In genomic region chr8:111642939-111643263, GRCm38 (mm10) we compare ENCODE assay signal across 8 mouse cellular contexts. TPM values are rescaled to one million over a fixed set of nuclear protein-coding genes. Genes with fewer than 3 reads are reported as not detected.
DNase-seq lines count a peak whose midpoint lies in the region; ATAC-seq and TF ChIP-seq lines count a peak whose summit lies in the region.

No protein-coding gene starts in this region.

- peaks cover 12% of the 10 kb centered on the region for H3K4me1 ChIP-seq in embryonic facial prominence, embryonic 13.5 days
- H3K4me1 ChIP-seq in intestine, postnatal 0 days (replicated peaks; ENCODE audit: control insufficient read depth, insufficient read depth, low read length) = no peaks in the 10 kb centered on the region
- H3K4me1 ChIP-seq in neural tube, embryonic 12.5 days = peaks cover 8% of the 10 kb centered on the region; the same call in 1 of the 2 replicates

- no peaks in the 10 kb centered on the region for H3K36me3 ChIP-seq in embryonic facial prominence, embryonic 13.5 days
- no peaks in the 10 kb centered on the region for H3K36me3 ChIP-seq in intestine, postnatal 0 days (ENCODE audit: control insufficient read depth, insufficient read depth)
- H3K36me3 ChIP-seq in neural tube, embryonic 12.5 days = no peaks in the 10 kb centered on the region

- peak overlapping the region; percentile 67 for H3K4me2 ChIP-seq in embryonic facial prominence, embryonic 13.5 days
- H3K4me2 ChIP-seq in intestine, postnatal 0 days (replicated peaks; ENCODE audit: low read depth) = peak overlapping the region; percentile 91
- peak overlapping the region; percentile 57 for H3K4me2 ChIP-seq in neural tube, embryonic 12.5 days (replicated peaks)

- H3K27ac ChIP-seq in layer of hippocampus, adult 2 months = peak overlapping the region; percentile 91
- peak overlapping the region; percentile 96 for H3K27ac ChIP-seq in embryonic facial prominence, embryonic 13.5 days
- peak overlapping the region; percentile 98 for H3K27ac ChIP-seq in intestine, postnatal 0 days (ENCODE audit: low read depth, low read length)
- no peak overlapping the region for H3K27ac ChIP-seq in neural tube, embryonic 12.5 days

- intact Hi-C loops in gastrocnemius, postnatal 36 days (cut with DNase I) = no loop called here

- H3K9me3 ChIP-seq in embryonic facial prominence, embryonic 13.5 days = no peaks in the 10 kb centered on the region
- H3K9me3 ChIP-seq in intestine, postnatal 0 days (ENCODE audit: control insufficient read depth) = no peaks in the 10 kb centered on the region
- no peaks in the 10 kb centered on the region for H3K9me3 ChIP-seq in neural tube, embryonic 12.5 days

- no peak for TF ChIP-seq CTCF in layer of hippocampus, adult 2 months (conservative IDR thresholded peaks at IDR 0.05)
- no peak for TF ChIP-seq CTCF in intestine, postnatal 0 days (IDR thresholded peaks at IDR 0.05; ENCODE audit: low read depth)

- DNase-seq in layer of hippocampus, adult 2 months (ENCODE audit: low spot score in 2 of 2) = no peak
- no peak for DNase-seq in layer of hippocampus, postnatal 25 days (ENCODE audit: extremely low spot score in 1 of 2, low spot score in 1 of 2)
- no peak for DNase-seq in gastrocnemius, postnatal 36 days
- DNase-seq in thymus, postnatal 25 days = no peak
- DNase-seq in right cerebral cortex, postnatal 25 days = no peak

- no peak for ATAC-seq in embryonic facial prominence, embryonic 13.5 days (ENCODE audit: insufficient number of reproducible peaks, insufficient read depth, low FRiP score, low TSS enrichment, low read depth)
- ATAC-seq in intestine, postnatal 0 days = peak; percentile 38
- peak; percentile 39 for ATAC-seq in neural tube, embryonic 12.5 days (ENCODE audit: low FRiP score, low read depth)

- H3K9ac ChIP-seq in embryonic facial prominence, embryonic 13.5 days = peak overlapping the region; percentile 90
- peak overlapping the region; percentile 92 for H3K9ac ChIP-seq in intestine, postnatal 0 days (ENCODE audit: low read depth, low read length)
- 0 out of 2 replicates have a peak overlapping the region, but pooled peaks have one; percentile 30 for H3K9ac ChIP-seq in neural tube, embryonic 12.5 days

- no peaks in the 10 kb centered on the region for H3K27me3 ChIP-seq in embryonic facial prominence, embryonic 13.5 days
- no peaks in the 10 kb centered on the region for H3K27me3 ChIP-seq in intestine, postnatal 0 days (replicated peaks; ENCODE audit: control insufficient read depth, insufficient read depth, low read length)
- no peaks in the 10 kb centered on the region for H3K27me3 ChIP-seq in neural tube, embryonic 12.5 days (replicated peaks)

- WGBS in embryonic facial prominence, embryonic 13.5 days = 6% methylated on average over 5 of the region's 5 CpGs
- 8% methylated on average over 5 of the region's 5 CpGs for WGBS in intestine, postnatal 0 days
- WGBS in neural tube, embryonic 12.5 days = 15% methylated on average over 5 of the region's 5 CpGs

- H3K4me3 ChIP-seq in layer of hippocampus, adult 2 months = peak overlapping the region; percentile 99
- H3K4me3 ChIP-seq in embryonic facial prominence, embryonic 13.5 days = peak overlapping the region; percentile 82
- peak overlapping the region; percentile 87 for H3K4me3 ChIP-seq in intestine, postnatal 0 days (ENCODE audit: low read depth, low read length)
- H3K4me3 ChIP-seq in neural tube, embryonic 12.5 days = peak overlapping the region; percentile 74

RNA-seq across cellular contexts. Expression of gene Zfp1, which starts 0.3 kb away (rescaled TPM):
- 10 to 100 TPM; 24.0 to 25.1 TPM for total RNA-seq in layer of hippocampus, adult 2 months (2021)
- total RNA-seq in layer of hippocampus, postnatal 25 days (2021) = 10 to 100 TPM; 19.4 to 22.3 TPM
- 29.6 and 30.2 TPM in 2 replicates for polyA plus RNA-seq in embryonic facial prominence, embryonic 13.5 days (2015; fragmentation: Nextera tagmentation; extraction: Ambion mirVana)
- 6.9 and 7.8 TPM in 2 replicates for polyA plus RNA-seq in intestine, postnatal 0 days (2015; fragmentation: Nextera tagmentation; extraction: Ambion mirVana)
- 22.0 and 25.4 TPM in 2 replicates for polyA plus RNA-seq in neural tube, embryonic 12.5 days (2016; fragmentation: Nextera tagmentation; extraction: Ambion mirVana)
- 1 to 10 TPM; 6.8 to 9.2 TPM for total RNA-seq in gastrocnemius, postnatal 36 days (2021)

RNA-seq across cellular contexts. Expression of gene Ldhd, which starts 12.7 kb away (rescaled TPM):
- total RNA-seq in layer of hippocampus, adult 2 months (2021) = 1 to 10 TPM; 6.8 to 7.8 TPM
- 1 to 10 TPM; 6.6 to 7.2 TPM for total RNA-seq in layer of hippocampus, postnatal 25 days (2021)
- polyA plus RNA-seq in embryonic facial prominence, embryonic 13.5 days (2015; fragmentation: Nextera tagmentation; extraction: Ambion mirVana) = 0.41 and 0.44 TPM in 2 replicates
- polyA plus RNA-seq in intestine, postnatal 0 days (2015; fragmentation: Nextera tagmentation; extraction: Ambion mirVana) = 5.8 and 6.5 TPM in 2 replicates
- polyA plus RNA-seq in neural tube, embryonic 12.5 days (2016; fragmentation: Nextera tagmentation; extraction: Ambion mirVana) = 0.46 and 0.49 TPM in 2 replicates
- 10 to 100 TPM; 32.4 to 34.9 TPM for total RNA-seq in gastrocnemius, postnatal 36 days (2021)

RNA-seq across cellular contexts. Expression of gene Ctrb1, which starts 47.9 kb away (rescaled TPM):
- not detected for total RNA-seq in layer of hippocampus, adult 2 months (2021)
- total RNA-seq in layer of hippocampus, postnatal 25 days (2021) = not detected
- 1.2 TPM in 1 of 2 replicates, not detected in the other for polyA plus RNA-seq in embryonic facial prominence, embryonic 13.5 days (2015; fragmentation: Nextera tagmentation; extraction: Ambion mirVana)
- 75.8 and 118 TPM in 2 replicates for polyA plus RNA-seq in intestine, postnatal 0 days (2015; fragmentation: Nextera tagmentation; extraction: Ambion mirVana)
- not detected in 2 replicates for polyA plus RNA-seq in neural tube, embryonic 12.5 days (2016; fragmentation: Nextera tagmentation; extraction: Ambion mirVana)
- not detected for total RNA-seq in gastrocnemius, postnatal 36 days (2021)

Comparison
In these comparisons a context has a peak if more than half of its experiments do, and no peak if none do; other contexts are left out.
1. H3K9ac ChIP-seq: peak in every context shown above with its lines; median percentile 92 in intestine, postnatal 0 days; 90 in embryonic facial prominence, embryonic 13.5 days; 30 in neural tube, embryonic 12.5 days.